Mouse (Mus musculus) liver, embryonic 12.5 days (tissue): ENCODE results near the gene Med15. TPM values are rescaled to one million over a fixed set of nuclear protein-coding genes. Genes with fewer than 3 reads are reported as not detected.
A peak's percentile ranks its signal among the peaks of the same experiment; 100 is the strongest.
"Not testable (repeated sequence)": the region's sequence is repeated elsewhere in the genome, so short reads cannot be mapped to it uniquely, and the experiment has no call there.

Experiments used
- ATAC-seq: fragments of 200-750 bp; cut with Nextera tagmentation; 2 replicates; pipeline ENCODE4 v1.8.0; 2017; ENCODE audit warnings: moderate number of reproducible peaks, mild to moderate bottlenecking, moderate library complexity
- H3K27ac ChIP-seq: fragments of 300-500 bp; sonication (generic); 2 replicates; pipeline ENCODE4 v1.5.1; 2016; ENCODE audit warnings: mild to moderate bottlenecking
- H3K27me3 ChIP-seq: fragments of 300-500 bp; sonication (generic); replicated peaks from 2 replicates; pipeline ENCODE4 v1.6.1; 2016; ENCODE audit warnings: mild to moderate bottlenecking, moderate library complexity
- H3K36me3 ChIP-seq: fragments of 300-500 bp; sonication (generic); 2 replicates; pipeline ENCODE4 v1.6.1; 2016; ENCODE audit warnings: mild to moderate bottlenecking, moderate library complexity
- H3K4me1 ChIP-seq: fragments of 300-500 bp; sonication (generic); 2 replicates; pipeline ENCODE4 v1.6.1; 2016
- H3K4me2 ChIP-seq: fragments of 300-500 bp; sonication (generic); 2 replicates; pipeline ENCODE4 v1.6.1; 2016; ENCODE audit warnings: mild to moderate bottlenecking, moderate library complexity
- H3K4me3 ChIP-seq: fragments of 300-500 bp; sonication (generic); 2 replicates; pipeline ENCODE4 v1.5.1; 2016; ENCODE audit warnings: mild to moderate bottlenecking, moderate library complexity
- H3K9ac ChIP-seq: fragments of 300-500 bp; sonication (generic); 2 replicates; pipeline ENCODE4 v1.6.1; 2016; ENCODE audit warnings: mild to moderate bottlenecking, moderate library complexity
- H3K9me3 ChIP-seq: fragments of 300-500 bp; sonication (generic); replicated peaks from 2 replicates; pipeline ENCODE4 v1.6.1; 2016; ENCODE audit warnings: mild to moderate bottlenecking, moderate library complexity
- WGBS: fragments of 180-500 bp; shearing (Covaris S2); methylation state at CpG from one replicate; pipeline ENCODE4 v1.1.7; 2016; ENCODE audit not compliant: insufficient replicate concordance; 5-methylcytosine and 5-hydroxymethylcytosine counted together
- polyA plus RNA-seq: library from polyadenylated mRNA; unstranded; fragments of >200 nt; fragmentation: Nextera tagmentation; extraction: Ambion mirVana; gene quantifications from 2 replicates; pipeline ENCODE4 v1.2.1, GENCODE M21; 2016

The Med15 gene
- polyA plus RNA-seq, 1 experiment from 2014 or later: 24.2 TPM

DNA sequence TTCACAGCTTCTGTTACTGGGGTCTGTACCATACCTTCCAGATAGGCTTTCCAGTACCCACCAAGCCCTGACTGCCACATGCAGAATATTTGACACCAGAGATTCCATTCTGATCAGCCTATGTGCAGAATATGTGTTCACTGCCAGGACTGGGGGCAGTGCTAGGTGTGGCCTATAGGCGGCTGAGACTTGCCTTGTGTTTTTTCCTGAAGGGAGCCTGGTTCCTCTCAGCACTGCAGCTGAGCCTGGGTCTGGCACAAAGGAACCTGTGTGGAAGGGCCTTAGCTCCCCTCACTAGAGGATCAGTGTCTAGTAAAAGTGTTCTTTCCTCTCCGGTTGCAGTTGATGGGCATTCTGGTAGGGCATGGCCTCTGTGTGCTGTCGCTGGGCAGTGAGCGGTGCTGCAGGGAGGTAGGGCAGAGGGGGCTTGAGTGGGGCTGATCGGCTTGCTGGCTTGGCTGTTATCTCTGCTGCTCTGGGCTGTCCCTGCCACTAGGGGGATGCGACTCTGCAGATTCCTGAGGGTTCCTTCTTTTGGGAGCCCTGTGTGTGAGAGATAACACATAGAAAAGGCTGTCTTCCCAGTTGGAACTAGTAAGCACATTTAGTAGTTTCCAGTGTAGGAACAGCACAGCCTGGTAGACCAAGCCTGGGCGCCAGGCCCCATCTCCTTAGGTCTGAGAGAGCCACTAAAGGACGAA is 99.1 kb downstream of the Med15 start:
- Histone ChIP-seq H3K4me3 (no peak overlapping the region), H3K4me2 (no peak overlapping the region), H3K36me3 (peaks cover 96% of the 10 kb centered on the region), H3K9ac (0 out of 2 replicates have a peak overlapping the region, but pooled peaks have one; percentile 9), H3K27ac (no peak overlapping the region), H3K4me1 (peaks cover 44% of the 10 kb centered on the region), H3K9me3 (no peaks in the 10 kb centered on the region), H3K27me3 (no peaks in the 10 kb centered on the region)
- no peak for ATAC-seq
- 60% methylated on average over 8 of the region's 8 CpGs for WGBS

DNA sequence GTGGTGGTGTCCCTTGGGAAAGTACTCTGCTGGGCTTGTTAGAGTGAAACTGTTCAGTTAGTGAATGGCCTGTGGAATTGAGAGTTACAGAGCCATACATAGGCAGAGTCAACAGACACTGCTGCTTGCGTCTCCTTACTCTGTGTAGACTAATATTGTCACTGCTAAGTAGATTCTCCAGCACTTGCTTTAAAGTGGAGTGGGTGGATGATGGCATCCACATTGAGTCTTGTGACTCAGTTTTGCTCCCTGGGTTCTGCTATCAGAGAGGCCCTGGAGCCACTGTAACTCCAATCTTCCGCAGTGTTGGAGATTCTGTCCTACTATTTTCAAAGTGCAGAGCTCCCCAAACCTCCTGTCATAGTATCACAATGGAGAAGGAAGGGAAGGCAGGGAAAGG is 100.1 kb downstream of the Med15 start:
- Histone ChIP-seq H3K4me2 (no peak overlapping the region), H3K9ac (no peak overlapping the region), H3K4me1 (peaks cover 34% of the 10 kb centered on the region), H3K4me3 (no peak overlapping the region), H3K27ac (no peak overlapping the region), H3K9me3 (no peaks in the 10 kb centered on the region), H3K27me3 (no peaks in the 10 kb centered on the region), H3K36me3 (peaks cover 96% of the 10 kb centered on the region)
- no peak for ATAC-seq
- WGBS: 94% methylated on average over 2 of the region's 2 CpGs

DNA sequence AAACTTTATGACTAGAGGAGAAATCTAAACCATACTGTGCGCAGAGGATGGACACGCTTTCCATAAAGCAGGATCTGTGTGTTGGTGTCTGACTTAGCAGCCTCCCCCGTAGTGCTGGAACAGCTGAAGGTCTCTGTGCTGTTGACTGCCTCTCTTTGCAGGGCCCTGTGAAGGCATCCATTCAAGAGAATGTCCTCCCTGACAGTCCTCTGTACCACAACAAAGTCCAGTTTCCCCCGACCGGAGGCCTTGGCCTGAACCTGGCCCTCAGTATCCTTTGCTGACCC is 106.5 kb downstream of the Med15 start:
- ATAC-seq: no peak
- Histone ChIP-seq H3K36me3 (peaks cover 99% of the 10 kb centered on the region), H3K4me1 (peaks cover 3% of the 10 kb centered on the region; the same call in 1 of the 2 replicates), H3K27ac (no peak overlapping the region), H3K9me3 (no peaks in the 10 kb centered on the region), H3K4me3 (no peak overlapping the region), H3K27me3 (no peaks in the 10 kb centered on the region), H3K9ac (no peak overlapping the region), H3K4me2 (no peak overlapping the region)
- 88% methylated on average over 5 of the region's 5 CpGs for WGBS

DNA sequence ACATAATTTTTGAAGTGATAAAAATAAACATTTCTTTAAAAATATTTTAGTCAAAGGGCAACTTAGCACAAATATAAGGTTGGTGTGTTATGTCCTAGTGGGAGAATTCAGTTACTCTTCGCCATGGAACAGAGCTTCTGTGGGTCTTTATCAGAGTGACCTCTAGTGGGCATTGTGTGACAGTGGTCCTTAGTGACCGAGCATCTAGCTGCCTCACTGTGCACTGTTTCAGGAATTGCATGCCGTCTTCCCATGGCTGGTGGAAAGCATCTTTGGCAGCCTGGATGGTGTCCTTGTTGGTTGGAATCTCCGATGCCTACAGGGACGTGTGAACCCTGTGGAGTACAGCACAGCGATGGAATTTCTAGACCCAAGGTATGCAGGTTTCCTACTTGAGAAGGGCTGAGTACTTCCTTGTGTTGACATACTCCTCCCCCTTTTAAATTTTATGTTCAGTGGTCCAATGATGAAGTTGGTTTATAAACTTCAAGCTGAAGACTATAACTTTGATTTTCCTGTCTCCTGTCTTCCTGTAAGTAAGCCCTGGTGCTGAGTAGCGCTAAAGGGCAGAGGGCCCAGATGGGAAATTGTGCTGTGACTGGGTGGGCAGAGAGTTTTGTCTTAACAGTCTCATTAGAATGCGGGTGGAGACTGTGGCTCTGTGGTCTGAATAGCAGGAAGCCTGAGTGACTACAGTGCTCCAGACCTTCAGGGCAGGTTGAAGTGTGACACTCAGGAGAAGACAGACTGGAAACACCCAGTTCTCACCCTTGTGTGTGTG is 107.0 kb downstream of the Med15 start:
- 72% methylated on average over 8 of the region's 8 CpGs for WGBS
- no peak overlapping the region for H3K27ac ChIP-seq
- peaks cover 8% of the 10 kb centered on the region for H3K4me1 ChIP-seq
- no peak overlapping the region for H3K9ac ChIP-seq
- no peaks in the 10 kb centered on the region for H3K9me3 ChIP-seq
- no peaks in the 10 kb centered on the region for H3K27me3 ChIP-seq
- H3K36me3 ChIP-seq: peaks cover 98% of the 10 kb centered on the region
- ATAC-seq: peak; percentile 42; the same call in 1 of the 2 replicates
- H3K4me2 ChIP-seq: no peak overlapping the region
- no peak overlapping the region for H3K4me3 ChIP-seq

DNA sequence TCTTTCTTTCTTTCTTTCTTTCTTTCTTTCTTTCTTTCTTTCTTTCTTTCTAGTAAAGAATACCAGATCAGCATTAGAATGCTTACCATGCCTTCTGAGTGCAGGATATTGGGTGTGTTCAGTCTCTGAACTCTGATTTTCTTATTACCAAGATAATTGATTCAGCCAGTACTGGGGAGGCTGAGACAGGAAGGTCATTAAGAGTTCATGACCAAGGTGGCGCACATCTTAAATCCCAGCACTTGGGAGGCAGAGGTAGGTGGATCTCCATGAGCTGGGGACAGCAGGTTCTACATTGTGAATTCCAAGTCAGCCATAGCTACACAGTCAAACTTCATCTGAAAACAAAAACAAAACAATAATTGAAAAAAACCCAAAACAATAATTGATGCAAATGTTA is 110.8 kb downstream of the Med15 start:
- H3K4me2 ChIP-seq: no peak overlapping the region
- WGBS: 82% methylated on average over 1 of the region's 1 CpGs
- H3K9ac ChIP-seq: no peak overlapping the region
- H3K4me1 ChIP-seq: peaks cover 31% of the 10 kb centered on the region
- no peaks in the 10 kb centered on the region for H3K27me3 ChIP-seq
- H3K36me3 ChIP-seq: peaks cover 60% of the 10 kb centered on the region
- no peak overlapping the region for H3K4me3 ChIP-seq
- H3K9me3 ChIP-seq: no peaks in the 10 kb centered on the region
- H3K27ac ChIP-seq: no peak overlapping the region
- ATAC-seq: no peak

DNA sequence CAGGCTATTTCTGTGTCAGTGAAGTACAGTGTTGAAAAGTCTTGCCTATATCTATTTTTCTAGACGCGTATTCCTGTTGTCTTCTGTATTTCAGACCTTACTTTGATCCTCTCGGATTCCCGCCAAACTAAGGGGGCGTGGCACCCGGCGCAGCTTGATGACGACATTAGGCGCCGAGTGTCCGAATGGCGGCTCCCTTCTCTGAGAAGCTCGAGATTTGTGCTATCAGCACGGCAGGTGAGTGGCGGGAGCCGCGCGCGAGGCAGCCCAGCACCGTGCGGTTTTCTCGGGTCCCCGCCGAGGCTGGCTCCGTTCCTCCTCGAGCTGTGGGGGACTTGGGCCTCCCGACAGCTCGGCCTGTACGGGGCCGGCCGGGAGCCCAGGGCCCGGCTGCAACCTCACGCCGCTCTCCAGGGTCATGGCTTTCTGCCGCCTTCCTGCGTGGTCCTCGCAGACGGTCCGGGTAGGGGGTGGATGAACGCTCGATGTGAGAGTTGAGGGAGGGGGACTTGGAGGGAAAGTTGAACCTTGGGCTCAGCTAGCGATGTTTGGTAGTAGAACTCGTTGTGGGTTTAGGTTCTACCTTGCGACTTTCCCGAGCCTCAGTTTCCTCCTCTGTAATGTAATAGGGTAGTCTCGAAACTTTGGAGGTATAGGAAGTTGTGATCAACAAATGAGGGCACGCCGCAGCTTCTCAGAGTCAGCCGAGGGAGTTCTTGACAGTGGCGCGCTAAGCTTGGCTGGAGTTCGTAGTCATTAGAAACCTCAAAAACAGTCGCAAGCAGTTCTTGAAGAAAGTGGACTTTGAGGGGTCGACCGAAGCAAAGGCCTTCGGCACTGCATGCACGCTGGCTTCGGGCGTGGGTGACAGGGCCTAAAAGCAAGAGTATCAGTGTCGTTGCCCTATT is 113.2 kb downstream of the Med15 start, which contains the start of gene Smpd4:
Smpd4 (plus strand) TSS at position 157 of the 908 bp plus-strand sequence.
- 2% methylated on average over 60 of the region's 60 CpGs for WGBS
- Histone ChIP-seq H3K4me1 (peaks cover 31% of the 10 kb centered on the region), H3K27ac (peak within 1 kb of the TSS; percentile 79), H3K4me3 (peak within 1 kb of the TSS; percentile 96), H3K27me3 (no peaks in the 10 kb centered on the region), H3K4me2 (peak within 1 kb of the TSS; percentile 91), H3K36me3 (peaks cover 35% of the 10 kb centered on the region), H3K9ac (peak within 1 kb of the TSS; percentile 94), H3K9me3 (no peaks in the 10 kb centered on the region)
- peak; percentile 79 for ATAC-seq

DNA sequence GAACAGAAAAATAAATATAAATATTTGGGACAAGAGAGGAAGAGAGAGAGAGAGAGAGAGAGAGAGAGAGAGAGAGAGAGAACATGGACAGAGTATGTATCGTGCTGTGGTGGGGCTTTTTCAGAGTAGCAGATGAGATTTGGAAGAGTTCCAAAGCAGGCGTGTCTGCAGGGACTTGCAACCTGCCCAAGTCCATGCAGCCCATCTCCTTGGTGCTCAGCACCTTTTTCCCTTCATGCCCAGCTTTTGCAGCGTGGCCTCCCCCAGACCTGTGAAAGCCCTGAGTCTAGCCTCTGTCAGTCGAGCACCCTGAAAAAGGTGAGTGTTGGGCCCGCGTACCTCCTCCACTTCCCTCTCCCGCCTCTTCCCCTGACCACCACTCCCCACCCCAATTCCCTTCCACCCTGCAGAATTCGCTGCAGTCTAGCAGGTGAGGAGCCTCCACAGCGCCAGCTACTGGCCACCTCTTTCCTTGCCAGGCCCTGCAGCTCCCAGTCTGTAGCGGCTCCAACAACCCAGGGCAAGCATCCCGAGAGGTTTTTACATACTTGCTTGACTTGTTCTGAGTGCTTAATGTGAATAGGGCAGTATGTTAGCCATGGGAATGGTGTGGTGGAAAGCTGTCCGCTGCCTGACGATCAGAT is 114.6 kb downstream of the Med15 start:
- peak; percentile 61 for ATAC-seq

DNA sequence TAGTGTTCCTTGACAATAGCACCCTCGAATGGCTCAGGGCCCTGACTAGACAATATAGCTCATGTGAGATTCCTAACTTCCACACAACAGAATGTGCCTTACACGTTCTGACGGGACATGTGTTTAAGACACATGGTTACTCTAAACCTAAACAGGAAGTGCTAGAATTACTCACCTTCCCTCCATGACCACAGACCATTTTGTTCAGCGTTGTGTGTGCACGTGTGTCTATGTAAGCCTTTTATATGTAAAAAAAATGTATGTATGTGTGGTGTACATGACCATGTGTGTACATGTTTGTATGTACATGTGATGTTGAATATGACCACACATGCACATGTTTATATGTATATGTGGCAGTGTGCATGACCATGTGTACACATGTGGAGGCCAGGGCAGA is 116.5 kb downstream of the Med15 start:
- Histone ChIP-seq H3K27me3 (no peaks in the 10 kb centered on the region), H3K36me3 (peaks cover 4% of the 10 kb centered on the region), H3K9ac (no peak overlapping the region), H3K9me3 (no peaks in the 10 kb centered on the region), H3K27ac (no peak overlapping the region), H3K4me3 (no peak overlapping the region), H3K4me1 (peaks cover 28% of the 10 kb centered on the region), H3K4me2 (no peak overlapping the region)
- 50% methylated on average over 5 of the region's 5 CpGs for WGBS
- no peak for ATAC-seq

More for the DNA sequence above, 114.6 kb downstream of the Med15 start:
- no peaks in the 10 kb centered on the region for H3K9me3 ChIP-seq
- H3K9ac ChIP-seq: peak overlapping the region; percentile 14; the same call in 1 of the 2 replicates
- peak overlapping the region; percentile 91 for H3K4me2 ChIP-seq
- no peaks in the 10 kb centered on the region for H3K27me3 ChIP-seq
- H3K36me3 ChIP-seq: peaks cover 22% of the 10 kb centered on the region
- WGBS: 16% methylated on average over 13 of the region's 13 CpGs
- no peak overlapping the region for H3K27ac ChIP-seq
- H3K4me1 ChIP-seq: peaks cover 31% of the 10 kb centered on the region
- peak overlapping the region; percentile 0; the same call in 1 of the 2 replicates for H3K4me3 ChIP-seq

DNA sequence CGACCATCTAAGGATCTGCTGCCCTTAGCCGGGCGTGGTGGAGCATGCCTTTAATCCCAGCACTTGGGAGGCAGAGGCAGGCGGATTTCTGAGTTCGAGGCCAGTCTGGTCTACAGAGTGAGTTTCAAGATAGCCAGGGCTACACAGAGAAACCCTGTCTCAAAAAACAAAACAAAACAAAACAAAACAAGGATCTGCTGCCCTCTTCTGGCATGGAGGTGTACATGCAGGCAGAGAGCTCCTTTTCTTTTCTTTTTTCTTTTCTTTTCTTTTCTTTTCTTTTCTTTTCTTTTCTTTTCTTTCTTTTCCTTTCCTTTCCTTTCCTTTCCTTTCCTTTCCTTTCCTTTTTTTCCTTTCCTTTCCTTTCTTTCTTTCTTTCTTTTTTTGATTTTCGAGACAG is 118.0 kb downstream of the Med15 start:
- not testable (repeated sequence) for ATAC-seq, H3K9me3 ChIP-seq
- WGBS: 78% methylated on average over 6 of the region's 6 CpGs

DNA sequence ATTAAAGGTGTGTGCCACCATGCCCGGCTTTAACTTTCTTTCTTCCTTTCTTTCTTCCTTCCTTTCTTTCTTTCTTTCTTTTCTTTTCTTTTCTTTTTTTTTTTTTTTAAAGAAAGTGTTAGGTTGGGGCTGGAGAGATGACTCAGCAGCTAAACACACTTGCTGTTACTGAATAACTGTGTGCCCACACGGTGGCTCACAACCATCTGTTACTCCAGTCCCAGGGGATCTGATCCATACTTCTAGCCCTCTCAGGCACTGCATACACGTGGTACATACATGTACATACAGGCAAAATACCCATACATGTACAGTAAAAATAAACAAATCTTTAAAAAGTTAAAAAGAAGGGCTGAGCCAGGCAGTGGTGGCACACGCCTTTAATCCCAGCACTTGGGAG is 121.3 kb downstream of the Med15 start:
- 58% methylated on average over 4 of the region's 4 CpGs for WGBS
- H3K27me3 ChIP-seq: no peaks in the 10 kb centered on the region; the same call in 1 of the 2 replicates
- no peak for ATAC-seq
- 0 out of 2 replicates have a peak, but pooled peaks cover 4% of the 10 kb centered on the region for H3K9me3 ChIP-seq
- H3K36me3 ChIP-seq: no peaks in the 10 kb centered on the region
- no peak overlapping the region for H3K27ac ChIP-seq
- no peak overlapping the region for H3K4me3 ChIP-seq
- H3K4me1 ChIP-seq: no peaks in the 10 kb centered on the region
- H3K9ac ChIP-seq: no peak overlapping the region
- no peak overlapping the region for H3K4me2 ChIP-seq

More for the DNA sequence above, 118.0 kb downstream of the Med15 start:
- H3K4me1 ChIP-seq: peaks cover 13% of the 10 kb centered on the region
- not testable (repeated sequence) for H3K27me3 ChIP-seq, H3K36me3 ChIP-seq, H3K4me3 ChIP-seq, H3K4me2 ChIP-seq, H3K9ac ChIP-seq, H3K27ac ChIP-seq

DNA sequence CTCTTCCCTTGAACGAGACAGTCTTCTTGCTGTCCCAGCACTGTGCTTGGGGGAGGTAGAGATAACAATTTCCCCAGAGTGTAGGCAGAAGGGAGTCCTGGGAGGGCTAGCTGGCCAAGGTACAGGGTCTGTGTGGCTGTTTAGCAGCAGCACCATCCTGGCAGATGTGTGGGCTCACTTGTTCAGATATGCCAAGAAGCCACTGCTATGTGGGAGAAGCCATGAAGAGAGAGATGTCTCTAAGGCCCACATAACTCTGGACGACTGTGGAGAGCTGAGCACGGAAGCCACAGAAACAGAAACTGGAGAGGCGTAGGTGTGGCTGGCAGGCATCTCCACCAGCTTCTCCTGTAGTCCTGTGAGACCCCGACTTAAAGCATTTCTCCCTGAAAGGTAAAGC is 127.0 kb downstream of the Med15 start:
- H3K9me3 ChIP-seq: 0 out of 2 replicates have a peak, but pooled peaks cover 4% of the 10 kb centered on the region
- H3K4me1 ChIP-seq: no peaks in the 10 kb centered on the region
- ATAC-seq: no peak
- WGBS: 60% methylated on average over 5 of the region's 5 CpGs
- no peaks in the 10 kb centered on the region for H3K36me3 ChIP-seq
- H3K9ac ChIP-seq: no peak overlapping the region
- H3K4me2 ChIP-seq: no peak overlapping the region
- no peak overlapping the region for H3K27ac ChIP-seq
- H3K27me3 ChIP-seq: no peaks in the 10 kb centered on the region; the same call in 1 of the 2 replicates
- no peak overlapping the region for H3K4me3 ChIP-seq
